Mouse (Mus musculus): ENCODE data around the gene Tent2.

The Tent2 gene

GRCm38 (mm10) chr13:93143819-93144283 lies 48.3 kb downstream of the Tent2 start:
- peak in 1 of 2 experiments; percentile 57 for DNase-seq (ENCODE audit: low spot score in 2 of 2)

DNA sequence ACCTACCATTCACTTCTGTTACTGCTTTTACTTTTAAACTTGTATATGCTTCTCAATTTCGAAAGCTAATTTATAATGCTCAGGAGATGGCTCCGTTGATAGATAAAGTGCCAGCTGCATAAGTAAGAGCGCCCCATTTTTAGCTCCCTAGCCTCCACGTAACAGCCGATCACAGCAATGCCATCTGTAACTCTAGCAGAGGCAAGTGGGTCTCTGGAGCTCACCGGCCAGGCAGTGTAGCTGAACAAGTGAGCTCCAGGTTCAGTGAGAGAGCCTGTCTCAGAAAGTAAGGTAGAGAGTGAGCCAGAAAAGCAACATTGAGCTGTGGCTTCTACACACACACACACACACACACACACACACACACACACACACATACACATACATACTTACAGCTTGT lies 51.0 kb downstream of the Tent2 start:
- DNase-seq (ENCODE audit: low spot score in 2 of 2): no peak

GRCm38 (mm10) chr13:93138059-93138458 lies 54.1 kb downstream of the Tent2 start:
- DNase-seq (ENCODE audit: low spot score in 2 of 2): no peak

DNA sequence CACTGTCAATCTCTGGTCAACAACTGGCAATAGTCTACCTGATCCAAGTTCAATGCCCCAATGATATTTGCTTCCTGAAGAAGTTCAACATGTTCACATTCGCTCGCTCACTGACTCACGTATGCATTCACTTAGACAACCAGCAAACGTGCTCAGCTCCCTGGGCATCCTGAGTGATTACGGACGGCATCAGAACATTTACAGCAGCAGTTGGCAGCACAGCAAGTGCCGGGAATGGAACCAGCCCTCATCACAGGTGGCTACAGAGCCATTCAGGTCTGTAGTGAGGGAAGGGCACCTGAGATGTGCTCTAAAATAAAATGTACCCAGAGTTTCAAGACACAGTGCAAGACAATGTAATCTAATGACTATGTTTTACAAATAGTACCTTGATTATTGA lies 55.1 kb downstream of the Tent2 start:
- no peak for DNase-seq (ENCODE audit: low spot score in 2 of 2)

- no peak for DNase-seq (ENCODE audit: low spot score in 2 of 2)
Observed at GRCm38 (mm10) chr13:93136251-93136650, 55.9 kb downstream of the Tent2 start.

DNA sequence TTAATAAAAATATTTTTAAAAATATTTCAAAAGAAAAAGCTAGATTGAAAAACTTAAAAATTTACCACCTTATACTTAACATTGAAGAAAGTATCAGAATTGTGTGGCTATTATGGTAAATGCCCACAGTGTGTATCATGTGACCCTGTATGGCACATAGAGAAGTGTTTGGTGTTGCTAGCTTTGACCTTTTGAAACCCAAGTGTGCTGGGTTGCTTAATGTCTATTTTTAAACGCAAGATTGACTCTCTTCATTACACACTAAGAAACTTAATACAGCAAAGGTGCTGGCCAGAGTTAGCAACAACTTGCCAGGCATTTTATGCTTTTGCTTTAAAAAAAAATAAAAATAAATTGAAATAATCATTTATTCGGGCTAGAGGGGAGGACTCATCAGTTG lies 56.7 kb downstream of the Tent2 start:
- no peak for DNase-seq (ENCODE audit: low spot score in 2 of 2)

DNA sequence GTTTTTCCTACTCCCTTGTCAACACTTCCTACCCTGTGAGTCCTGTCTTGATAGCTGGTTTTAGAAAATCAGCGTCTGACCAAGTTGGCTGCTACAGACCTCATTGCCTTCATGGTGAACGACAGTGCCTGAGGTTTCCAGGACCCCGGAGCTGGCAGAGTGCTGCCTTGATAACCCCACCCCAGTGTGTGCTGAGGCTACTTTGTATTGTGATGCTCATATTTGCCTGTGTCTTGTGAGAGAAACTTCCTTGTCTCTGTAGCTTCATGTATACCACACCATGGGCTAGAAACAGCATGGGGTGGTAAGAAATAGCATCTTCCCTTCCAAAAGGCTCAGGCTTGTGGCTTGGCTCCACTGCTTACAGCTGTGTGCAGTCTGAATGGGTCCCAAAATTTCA lies 61.5 kb downstream of the Tent2 start:
- DNase-seq (ENCODE audit: low spot score in 2 of 2): no peak

- peak; percentile 39 to 53 for DNase-seq (ENCODE audit: low spot score in 2 of 2)
Observed at GRCm38 (mm10) chr13:93128961-93129360, 63.2 kb downstream of the Tent2 start.

DNA sequence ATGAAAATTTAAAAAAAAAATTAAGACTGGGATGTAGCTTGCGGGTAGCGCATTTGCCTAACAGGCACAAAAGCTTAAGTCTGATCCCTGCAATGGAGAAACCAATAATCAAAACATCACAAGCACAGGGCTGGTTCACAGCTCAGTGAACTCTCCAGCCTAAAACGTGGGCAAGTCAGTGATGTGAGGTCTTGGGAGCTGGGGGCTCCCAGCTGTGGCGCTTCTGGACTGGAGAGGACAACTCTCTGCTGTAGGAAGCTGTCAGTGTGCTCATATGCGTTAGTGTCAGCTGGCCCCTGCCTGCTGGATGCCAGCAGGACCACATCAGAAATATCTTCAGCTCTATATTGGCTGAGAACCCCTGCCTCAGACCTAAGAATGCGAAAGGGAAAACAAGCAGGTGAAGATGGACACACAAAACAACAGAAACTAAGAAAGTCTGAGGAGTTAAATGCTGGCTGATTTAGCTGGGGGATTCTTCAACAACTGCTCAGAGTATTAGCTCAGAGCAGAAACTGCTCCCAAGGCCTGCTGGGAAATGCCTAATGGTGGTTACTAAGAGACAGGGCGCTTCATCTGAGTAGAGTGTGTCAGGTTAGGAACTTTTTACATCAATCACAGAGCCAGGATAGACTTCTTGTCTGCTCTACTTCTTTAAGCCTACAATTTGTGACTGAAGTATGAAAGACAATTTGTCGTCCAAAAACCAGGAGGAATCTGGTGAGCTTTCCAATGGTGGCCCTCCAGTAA lies 63.9 kb downstream of the Tent2 start:
- DNase-seq (ENCODE audit: low spot score in 2 of 2): no peak

DNA sequence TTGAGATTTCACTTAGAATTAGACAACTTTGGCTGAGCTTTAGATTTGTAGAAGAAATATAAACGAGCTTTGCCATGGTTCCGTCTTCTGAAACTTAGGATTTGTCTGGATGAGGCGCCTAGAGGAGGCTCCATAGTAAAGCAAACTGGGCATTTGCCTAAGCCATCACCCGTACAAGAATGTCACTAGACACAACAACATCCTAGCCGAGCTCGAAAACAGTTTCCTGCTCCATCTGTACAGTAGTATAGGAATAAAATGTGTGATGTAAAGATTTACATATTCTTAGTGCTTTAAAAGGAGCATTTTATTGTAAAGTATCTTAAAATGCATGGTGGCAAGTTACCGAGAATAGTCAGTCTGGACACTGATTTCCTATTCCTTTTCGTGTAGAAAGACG lies 69.9 kb downstream of the Tent2 start:
- no peak for DNase-seq (ENCODE audit: low spot score in 2 of 2)

DNA sequence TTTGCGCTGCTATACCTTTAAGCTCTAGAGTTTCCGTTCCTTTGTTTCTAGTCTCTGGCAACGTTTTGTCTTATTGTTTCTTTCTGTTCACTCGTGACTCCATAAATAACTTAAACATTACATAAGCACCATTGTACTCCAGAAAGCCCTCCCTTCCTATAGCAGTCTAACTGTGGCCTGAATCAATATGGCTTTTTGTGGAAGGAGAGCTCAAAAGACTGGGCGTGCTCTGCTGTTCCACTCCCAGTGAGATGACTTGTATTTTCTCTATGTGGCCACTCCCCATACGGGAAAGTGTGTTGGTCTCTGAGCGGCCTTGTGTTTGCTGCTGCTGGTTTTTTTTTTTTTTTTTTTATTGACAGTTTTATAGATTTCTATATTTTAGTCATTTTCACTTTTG lies 74.9 kb downstream of the Tent2 start:
- no peak for DNase-seq (ENCODE audit: low spot score in 2 of 2)

- DNase-seq (ENCODE audit: low spot score in 2 of 2): no peak
Observed at GRCm38 (mm10) chr13:93102340-93103090, 89.7 kb downstream of the Tent2 start.

DNA sequence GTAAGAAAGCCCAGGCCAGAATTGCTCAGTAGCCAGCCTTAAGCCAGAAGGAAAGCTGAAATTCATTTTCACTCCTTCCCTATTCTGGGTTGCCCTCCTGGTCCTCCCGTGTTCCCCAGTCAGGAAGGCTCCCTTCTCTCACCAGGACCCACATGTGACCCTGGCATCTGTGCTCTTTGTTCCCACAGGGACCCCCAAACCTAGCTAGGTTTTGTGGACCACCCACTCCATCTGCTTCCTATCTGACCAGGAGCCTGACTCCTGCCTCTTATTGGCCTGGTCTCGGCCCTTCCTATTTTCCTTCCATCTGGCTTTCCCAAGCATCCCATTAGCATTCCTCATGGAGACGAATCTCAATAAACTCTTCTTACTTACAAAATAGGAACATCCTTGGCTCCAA lies 93.6 kb downstream of the Tent2 start:
- no peak for DNase-seq (ENCODE audit: low spot score in 2 of 2)

DNA sequence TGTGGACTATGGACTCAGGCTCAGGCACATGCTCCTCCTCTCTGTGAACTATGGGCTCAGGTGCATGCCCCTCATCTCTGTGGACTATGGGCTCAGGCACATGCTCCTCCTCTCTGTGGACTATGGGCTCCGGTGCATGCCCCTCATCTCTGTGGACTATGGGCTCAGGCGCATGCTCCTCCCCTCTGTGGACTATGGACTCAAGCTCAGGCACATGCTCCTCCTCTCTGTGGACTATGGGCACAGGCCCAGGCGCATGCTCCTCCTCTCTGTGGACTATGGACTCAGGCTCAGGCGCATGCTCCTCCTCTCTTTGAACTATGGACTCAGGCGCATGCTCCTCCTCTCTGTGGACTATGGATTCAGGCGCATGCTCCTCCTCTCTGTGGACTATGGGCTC lies 95.5 kb downstream of the Tent2 start:
- DNase-seq (ENCODE audit: low spot score in 2 of 2): no peak
